Mouse (Mus musculus) MEL (cell line): ENCODE data around the gene Vsx1. TPM values are rescaled to one million over a fixed set of nuclear protein-coding genes. Genes with fewer than 3 reads are reported as not detected.

Experiments
- DNase-seq: peaks from one replicate; pipeline ENCODE4 v3.0.0; 2011; ENCODE audit warnings: low read depth, low spot score
- H3K27ac ChIP-seq: 2 replicates; pipeline ENCODE4 v1.5.1; 2012; ENCODE audit warnings: low read depth, mild to moderate bottlenecking, control low read depth, low read length, moderate library complexity; ENCODE audit not compliant: control insufficient read depth
- H3K27me3 ChIP-seq, 2 experiments: fragments of 150-350 bp in 1 of 2; sonication (generic) in 1 of 2; 2 replicates each; pipeline ENCODE4 v1.6.1; 2012; ENCODE audit warnings: low read length in 2 of 2, mild to moderate bottlenecking in 2 of 2, improper control_type of control experiment in 1 of 2, moderate library complexity in 1 of 2; ENCODE audit not compliant: insufficient read depth in 2 of 2, control insufficient read depth in 1 of 2
- H3K36me3 ChIP-seq, 2 experiments: 2 replicates each; pipeline ENCODE4 v1.6.1; 2012 to 2014; ENCODE audit warnings: low read length in 2 of 2, improper control_type of control experiment in 1 of 2, inconsistent platforms in 1 of 2, mild to moderate bottlenecking in 1 of 2; ENCODE audit not compliant: insufficient read depth in 2 of 2, control insufficient read depth in 1 of 2
- H3K4me1 ChIP-seq, 2 experiments: fragments of 150-350 bp in 1 of 2; sonication (generic) in 1 of 2; 2 replicates each; pipeline ENCODE4 v1.6.1; 2012; ENCODE audit warnings: low read length in 2 of 2, improper control_type of control experiment in 1 of 2, mild to moderate bottlenecking in 1 of 2; ENCODE audit not compliant: insufficient read depth in 2 of 2, control insufficient read depth in 1 of 2
- H3K4me3 ChIP-seq, 2 experiments: fragments of 150-350 bp in 1 of 2; sonication (generic) in 1 of 2; 2 replicates each; pipeline ENCODE4 v1.5.1; 2012; ENCODE audit warnings: low read depth in 2 of 2, low read length in 2 of 2, mild to moderate bottlenecking in 2 of 2, moderate library complexity in 2 of 2, control low read depth in 1 of 2, improper control_type of control experiment in 1 of 2; ENCODE audit not compliant: control insufficient read depth in 1 of 2, insufficient read depth in 1 of 2
- H3K79me2 ChIP-seq: 2 replicates; pipeline ENCODE4 v1.6.1; 2012; ENCODE audit warnings: mild to moderate bottlenecking, low read length, moderate library complexity; ENCODE audit not compliant: control insufficient read depth, poor library complexity, insufficient read depth
- H3K9ac ChIP-seq: 2 replicates; pipeline ENCODE4 v1.6.1; 2012; ENCODE audit warnings: low read depth, mild to moderate bottlenecking, control low read depth, low read length, moderate library complexity; ENCODE audit not compliant: control insufficient read depth, poor library complexity, severe bottlenecking
- H3K9me3 ChIP-seq: fragments of 150-350 bp; sonication (generic); replicated peaks from 2 replicates; pipeline ENCODE4 v1.6.1; 2012; ENCODE audit warnings: mild to moderate bottlenecking, low read length, improper control_type of control experiment, moderate library complexity; ENCODE audit not compliant: insufficient read depth
- BHLHE40 ChIP-seq: IDR thresholded peaks from 2 replicates; pipeline ENCODE4 v1.6.1; 2012; ENCODE audit warnings: low read depth, mild to moderate bottlenecking, inconsistent platforms, low read length, improper control_type of control experiment, borderline replicate concordance
- CHD1 ChIP-seq: IDR thresholded peaks from 2 replicates; pipeline ENCODE4 v1.6.1; 2012; ENCODE audit warnings: low read depth, mild to moderate bottlenecking, inconsistent platforms, low read length, improper control_type of control experiment
- CHD2 ChIP-seq: IDR thresholded peaks from 2 replicates; pipeline ENCODE4 v1.6.1; 2011; ENCODE audit warnings: low read length, improper control_type of control experiment
- E2F4 ChIP-seq: IDR thresholded peaks from 2 replicates; pipeline ENCODE4 v1.6.1; 2011; ENCODE audit warnings: low read depth, low read length, improper control_type of control experiment, borderline replicate concordance
- ETS1 ChIP-seq: IDR thresholded peaks from 2 replicates; pipeline ENCODE4 v1.6.1; 2012; ENCODE audit warnings: low read depth, mild to moderate bottlenecking, inconsistent platforms, low read length, improper control_type of control experiment, moderate library complexity
- GATA1 ChIP-seq: IDR thresholded peaks from 2 replicates; pipeline ENCODE4 v1.6.1; 2011; ENCODE audit warnings: low read depth, low read length, improper control_type of control experiment
- HCFC1 ChIP-seq: IDR thresholded peaks from 2 replicates; pipeline ENCODE4 v1.6.1; 2012; ENCODE audit warnings: low read depth, mild to moderate bottlenecking, inconsistent platforms, low read length, improper control_type of control experiment, moderate library complexity
- JUND ChIP-seq: IDR thresholded peaks from 2 replicates; pipeline ENCODE4 v1.6.1; 2011; ENCODE audit warnings: low read depth, mild to moderate bottlenecking, improper control_type of control experiment, low read length
- KAT2A ChIP-seq: conservative IDR thresholded peaks from 2 replicates; pipeline ENCODE4 v1.6.1; 2012; ENCODE audit warnings: low read depth, low read length, improper control_type of control experiment, inconsistent platforms
- MAFK ChIP-seq: IDR thresholded peaks from 2 replicates; pipeline ENCODE4 v1.6.1; 2011; ENCODE audit warnings: low read depth, mild to moderate bottlenecking, low read length, improper control_type of control experiment, borderline replicate concordance
- MAX ChIP-seq: IDR thresholded peaks from 2 replicates; pipeline ENCODE4 v1.6.1; 2011; ENCODE audit warnings: low read length, improper control_type of control experiment
- MAZ ChIP-seq: IDR thresholded peaks from 2 replicates; pipeline ENCODE4 v1.6.1; 2012; ENCODE audit warnings: low read depth, mild to moderate bottlenecking, inconsistent platforms, low read length, improper control_type of control experiment
- MYB ChIP-seq: IDR thresholded peaks from 2 replicates; pipeline ENCODE4 v1.6.1; 2011; ENCODE audit warnings: mild to moderate bottlenecking, low read depth, low read length, improper control_type of control experiment
- MYC ChIP-seq: IDR thresholded peaks from 2 replicates; pipeline ENCODE4 v1.6.1; 2011; ENCODE audit warnings: low read depth, mild to moderate bottlenecking, low read length, improper control_type of control experiment, moderate library complexity
- NELFE ChIP-seq: IDR thresholded peaks from 2 replicates; pipeline ENCODE4 v1.6.1; 2011; ENCODE audit warnings: low read depth, low read length, improper control_type of control experiment
- NRF1 ChIP-seq: IDR thresholded peaks from 2 replicates; pipeline ENCODE4 v1.6.1; 2014; ENCODE audit warnings: low read depth, mild to moderate bottlenecking, inconsistent platforms, low read length, improper control_type of control experiment, moderate library complexity; ENCODE audit not compliant: poor library complexity, insufficient read depth, severe bottlenecking
- POLR2A ChIP-seq, 2 experiments: IDR thresholded peaks; 2 replicates each; pipeline ENCODE4 v1.6.1; 2011 to 2012; ENCODE audit warnings: low read length in 2 of 2, mild to moderate bottlenecking in 2 of 2, control low read depth in 1 of 2, improper control_type of control experiment in 1 of 2, low read depth in 1 of 2, moderate library complexity in 1 of 2; ENCODE audit not compliant: control insufficient read depth in 1 of 2, insufficient read depth in 1 of 2, poor library complexity in 1 of 2
- POLR2AphosphoS5 ChIP-seq: IDR thresholded peaks from 2 replicates; pipeline ENCODE4 v1.6.1; 2012; ENCODE audit warnings: low read depth, borderline replicate concordance, mild to moderate bottlenecking, inconsistent platforms, low read length, moderate library complexity, mixed read lengths
- RAD21 ChIP-seq: IDR thresholded peaks from 2 replicates; pipeline ENCODE4 v1.6.1; 2011; ENCODE audit warnings: mild to moderate bottlenecking, low read depth, low read length, improper control_type of control experiment
- RCOR1 ChIP-seq: IDR thresholded peaks from 2 replicates; pipeline ENCODE4 v1.6.1; 2012; ENCODE audit warnings: low read depth, mild to moderate bottlenecking, inconsistent platforms, low read length, improper control_type of control experiment
- SIN3A ChIP-seq: IDR thresholded peaks from 2 replicates; pipeline ENCODE4 v1.6.1; 2012; ENCODE audit warnings: low read length, improper control_type of control experiment, inconsistent platforms
- SMC3 ChIP-seq: IDR thresholded peaks from 2 replicates; pipeline ENCODE4 v1.6.1; 2011; ENCODE audit warnings: low read depth, low read length, improper control_type of control experiment
- TBP ChIP-seq: IDR thresholded peaks from 2 replicates; pipeline ENCODE4 v1.8.0; 2011; ENCODE audit warnings: low read depth, low read length, improper control_type of control experiment
- TCF12 ChIP-seq: IDR thresholded peaks from 2 replicates; pipeline ENCODE4 v1.6.1; 2014; ENCODE audit warnings: low read depth, mild to moderate bottlenecking, inconsistent platforms, low read length, improper control_type of control experiment, moderate library complexity
- UBTF ChIP-seq: IDR thresholded peaks from 2 replicates; pipeline ENCODE4 v1.6.1; 2012; ENCODE audit warnings: low read depth, mild to moderate bottlenecking, inconsistent platforms, low read length, improper control_type of control experiment, moderate library complexity, borderline replicate concordance; ENCODE audit not compliant: insufficient read depth
- USF1 ChIP-seq: IDR thresholded peaks from 2 replicates; pipeline ENCODE4 v1.6.1; 2014; ENCODE audit warnings: low read depth, mild to moderate bottlenecking, inconsistent platforms, low read length, improper control_type of control experiment, moderate library complexity
- USF2 ChIP-seq, 2 experiments: IDR thresholded peaks; 2 replicates each; pipeline ENCODE4 v1.6.1; 2011 to 2012; ENCODE audit warnings: improper control_type of control experiment in 2 of 2, low read length in 2 of 2, borderline replicate concordance in 1 of 2, inconsistent platforms in 1 of 2, low read depth in 1 of 2, mild to moderate bottlenecking in 1 of 2; ENCODE audit not compliant: insufficient read depth in 1 of 2
- ZC3H11A ChIP-seq: IDR thresholded peaks from 2 replicates; pipeline ENCODE4 v1.6.1; 2012; ENCODE audit warnings: low read depth, mild to moderate bottlenecking, inconsistent platforms, low read length, improper control_type of control experiment
- ZKSCAN1 ChIP-seq: IDR thresholded peaks from 2 replicates; pipeline ENCODE4 v1.6.1; 2012; ENCODE audit warnings: low read depth, mild to moderate bottlenecking, inconsistent platforms, low read length, improper control_type of control experiment, moderate library complexity
- ZMIZ1 ChIP-seq: IDR thresholded peaks from 2 replicates; pipeline ENCODE4 v1.6.1; 2012; ENCODE audit warnings: low read depth, mild to moderate bottlenecking, inconsistent platforms, low read length, improper control_type of control experiment, moderate library complexity
- ZNF384 ChIP-seq: IDR thresholded peaks from 2 replicates; pipeline ENCODE4 v1.6.1; 2012; ENCODE audit warnings: low read depth, mild to moderate bottlenecking, inconsistent platforms, low read length, improper control_type of control experiment
- polyA plus RNA-seq, 2 experiments: library from polyadenylated mRNA; stranded (reverse) in 1 of 2; unstranded in 1 of 2; fragments of >175 nt in 1 of 2; fragments of >200 nt in 1 of 2; gene quantifications; 2 replicates each; pipeline versions ENCODE4 v1.2.1 to v1.2.4; 2012; ENCODE audit warnings: low replicate concordance in 2 of 2, low read depth in 1 of 2; ENCODE audit not compliant: insufficient read length in 2 of 2, insufficient read depth in 1 of 2, missing spikeins in 1 of 2
- total RNA-seq: library from RNA; depleted of rRNA; stranded (reverse); fragments of 300-350 nt; gene quantifications from 2 replicates; pipeline ENCODE4 v1.2.3, GENCODE M21; 2012

Vsx1 gene
- total and polyA plus RNA-seq, 3 experiments = not detected

- TF ChIP-seq MYC = no peak
- no peak for TF ChIP-seq KAT2A
- TF ChIP-seq USF2 (IDR thresholded peaks at IDR 0.05; ENCODE audit: borderline replicate concordance in 1 of 2, insufficient read depth in 1 of 2, low read depth in 1 of 2, low read length in 2 of 2) = no peak
- no peak for TF ChIP-seq ZNF384
- TF ChIP-seq MAX = no peak
- TF ChIP-seq ZKSCAN1 = no peak
Observed at GRCm38 (mm10) chr2:150667820-150668766, 21.1 kb downstream of the Vsx1 start, which contains the start of gene Acss1 (continued).

- peak overlapping the region; percentile 88 for H3K27ac ChIP-seq
- H3K9ac ChIP-seq = peak overlapping the region; percentile 76
- H3K4me1 ChIP-seq = peaks cover 19 to 42% of the 10 kb centered on the region in 2 experiments
- H3K27me3 ChIP-seq = no peaks in the 10 kb centered on the region
- H3K79me2 ChIP-seq = no peaks in the 10 kb centered on the region; the same call in 1 of the 2 replicates
- H3K9me3 ChIP-seq = no peaks in the 10 kb centered on the region
- peak; percentile 92 for DNase-seq
- H3K36me3 ChIP-seq = peaks cover 0 to 34% of the 10 kb centered on the region in 2 experiments; a peak in 2 of 4 replicates
- H3K4me3 ChIP-seq = peak overlapping the region; percentile 69 to 80
- TF ChIP-seq CHD2 (no peak), GATA1 (peak; percentile 89), ZC3H11A (no peak), USF1 (no peak), BHLHE40 (no peak), HCFC1 (peak; percentile 51; the same call in 1 of the 2 replicates), E2F4 (no peak), MAZ (peak; percentile 93), UBTF (no peak), NELFE (peak; percentile 57), SIN3A (peak; percentile 92), ZMIZ1 (no peak; the same call in 1 of the 2 replicates), ETS1 (peak; percentile 82), MAX (peak; percentile 57; the same call in 1 of the 2 replicates), POLR2AphosphoS5 (no peak), TCF12 (peak; percentile 74), SMC3 (no peak), RAD21 (no peak), POLR2A (IDR thresholded peaks at IDR 0.05; ENCODE audit: control insufficient read depth in 1 of 2, insufficient read depth in 1 of 2, low read depth in 1 of 2, low read length in 2 of 2, poor library complexity in 1 of 2) (peak in 1 of 2 experiments; percentile 61; a peak in 2 of 4 replicates), JUND (no peak), MAFK (no peak), CHD1 (no peak), NRF1 (no peak), KAT2A (no peak), TBP (peak; percentile 83), MYB (no peak), RCOR1 (0 out of 2 replicates have a peak, but pooled peaks have one; percentile 34), USF2 (IDR thresholded peaks at IDR 0.05; ENCODE audit: borderline replicate concordance in 1 of 2, insufficient read depth in 1 of 2, low read depth in 1 of 2, low read length in 2 of 2) (no peak)
Observed at GRCm38 (mm10) chr2:150667065-150667819, 21.9 kb downstream of the Vsx1 start.
